16 mouse cellular contexts compared by ENCODE assay signal in the genomic region with DNA sequence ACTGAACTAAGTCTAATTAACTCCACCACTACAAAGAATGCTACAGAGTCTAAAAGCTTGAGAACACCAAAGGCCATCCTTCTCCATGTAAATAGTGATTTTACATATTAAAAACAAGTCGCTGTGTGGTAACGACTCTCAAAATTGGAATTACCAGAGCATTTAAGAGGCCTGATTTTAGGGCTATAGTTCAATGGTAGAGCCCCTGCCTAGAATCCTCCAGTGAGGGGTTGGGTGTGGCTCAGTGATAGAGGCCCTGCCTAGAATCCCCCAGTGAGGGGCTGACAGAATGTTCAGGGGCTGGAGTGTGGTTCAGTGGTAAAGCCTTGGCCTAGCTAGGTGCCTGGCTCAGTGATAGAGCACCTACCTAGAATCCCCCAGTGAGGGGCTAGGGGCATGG.
"Had no signal": no experiment of that assay in that cellular context is flagged by ENCODE, and none has a peak within 500 bp of the region (broad histone marks: within the 10 kb centered on the region; RNA-seq: fewer than 3 reads in every experiment).

No protein-coding gene starts in this region.

- H3K27ac ChIP-seq: neural tube, embryonic 13.5 days; neural tube, embryonic 15.5 days; stomach, embryonic 15.5 days; stomach, postnatal 0 days had no signal

- H3K4me1 ChIP-seq: neural tube, embryonic 13.5 days; neural tube, embryonic 15.5 days; stomach, embryonic 15.5 days had no signal

- H3K9ac ChIP-seq: neural tube, embryonic 13.5 days; neural tube, embryonic 15.5 days; stomach, embryonic 15.5 days had no signal

- H3K9me3 ChIP-seq: neural tube, embryonic 13.5 days; neural tube, embryonic 15.5 days; stomach, embryonic 15.5 days had no signal

- H3K4me3 ChIP-seq: neural tube, embryonic 13.5 days; neural tube, embryonic 15.5 days; stomach, embryonic 15.5 days had no signal

- H3K36me3 ChIP-seq: neural tube, embryonic 13.5 days; neural tube, embryonic 15.5 days; stomach, embryonic 15.5 days had no signal

- DNase-seq: retina, postnatal 1 day; right cerebral cortex, adult 18-20 months; right cerebral cortex, postnatal 14 days; right cerebral cortex, postnatal 25 days; right cerebral cortex, postnatal 4 days; spleen, adult 18-20 months; thymus, adult 18-20 months; thymus, adult 2 months; thymus, postnatal 14 days; thymus, postnatal 25 days; thymus, postnatal 36 days; thymus, postnatal 4 days had no signal

- H3K27me3 ChIP-seq: neural tube, embryonic 13.5 days; stomach, embryonic 15.5 days had no signal

- H3K4me2 ChIP-seq: neural tube, embryonic 13.5 days; neural tube, embryonic 15.5 days; stomach, embryonic 15.5 days had no signal
